8 mouse cellular contexts compared by ENCODE assay signal in the genomic region with DNA sequence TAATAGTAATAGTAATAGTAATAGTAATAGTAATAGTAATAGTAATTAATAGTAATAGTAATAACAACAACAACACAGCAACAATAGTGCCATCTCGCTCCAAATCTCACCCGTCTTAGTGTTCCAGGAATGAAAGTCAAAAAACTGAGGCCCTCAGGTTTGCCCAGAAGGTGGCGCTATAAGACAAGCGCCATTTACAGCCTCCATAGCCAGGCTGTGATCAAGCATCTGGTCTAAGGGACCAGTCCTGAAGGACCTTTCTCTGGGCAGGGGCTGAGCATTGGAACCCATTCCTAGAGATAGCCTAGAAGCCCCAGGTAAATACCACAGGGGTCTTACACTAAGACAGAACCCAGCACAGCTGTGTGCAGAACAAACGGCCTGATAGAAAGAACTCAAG. TPM values are rescaled to one million over a fixed set of nuclear protein-coding genes. Genes with fewer than 3 reads are reported as not detected.
A peak's percentile ranks its signal among the peaks of the same experiment; 100 is the strongest.
DNase-seq lines count a peak whose midpoint lies in the region; ATAC-seq lines count a peak whose summit lies in the region.

No protein-coding gene starts in this region.

- no peak overlapping the region for H3K4me2 ChIP-seq in liver, embryonic 11.5 days
- no peak overlapping the region for H3K4me2 ChIP-seq in forebrain, embryonic 11.5 days (ENCODE audit: low read depth, low read length, severe bottlenecking)
- H3K4me2 ChIP-seq in hindbrain, embryonic 14.5 days (replicated peaks) = no peak overlapping the region
- H3K4me2 ChIP-seq in midbrain, embryonic 13.5 days (replicated peaks) = no peak overlapping the region

- H3K9me3 ChIP-seq in liver, embryonic 11.5 days (ENCODE audit: control insufficient read depth, low read length) = no peaks in the 10 kb centered on the region
- H3K9me3 ChIP-seq in forebrain, embryonic 11.5 days (ENCODE audit: control insufficient read depth, low read length) = no peaks in the 10 kb centered on the region
- H3K9me3 ChIP-seq in hindbrain, embryonic 14.5 days (ENCODE audit: control insufficient read depth, low read length) = no peaks in the 10 kb centered on the region
- H3K9me3 ChIP-seq in midbrain, embryonic 13.5 days = no peaks in the 10 kb centered on the region

- H3K9ac ChIP-seq in liver, embryonic 11.5 days (ENCODE audit: low read depth, low read length) = no peak overlapping the region
- H3K9ac ChIP-seq in forebrain, embryonic 11.5 days (ENCODE audit: low read length) = no peak overlapping the region
- no peak overlapping the region for H3K9ac ChIP-seq in hindbrain, embryonic 14.5 days
- H3K9ac ChIP-seq in midbrain, embryonic 13.5 days (replicated peaks) = no peak overlapping the region

- no peak overlapping the region for H3K4me3 ChIP-seq in liver, embryonic 11.5 days (ENCODE audit: low read depth, low read length)
- H3K4me3 ChIP-seq in forebrain, embryonic 11.5 days (ENCODE audit: low read depth, low read length) = no peak overlapping the region
- no peak overlapping the region for H3K4me3 ChIP-seq in hindbrain, embryonic 14.5 days (replicated peaks; ENCODE audit: low read length)
- no peak overlapping the region for H3K4me3 ChIP-seq in midbrain, embryonic 13.5 days (replicated peaks)

- DNase-seq in liver = peak; percentile 62
- no peak for DNase-seq in liver, embryonic 11.5 days (ENCODE audit: low spot score)
- DNase-seq in c-Kit-positive CD71-negative TER-119-negative erythroid progenitor cells, embryonic 14.5 days (ENCODE audit: low read depth) = peak; percentile 70
- peak; percentile 87 for DNase-seq in forebrain, embryonic 11.5 days (ENCODE audit: low spot score)
- peak; percentile 88 for DNase-seq in hindbrain, embryonic 14.5 days (ENCODE audit: low spot score)
- peak; percentile 59 to 78 for DNase-seq in layer of hippocampus, postnatal 25 days (ENCODE audit: extremely low spot score in 1 of 2, low spot score in 1 of 2)
- peak; percentile 19 to 28 for DNase-seq in spleen, postnatal 36 days (ENCODE audit: low spot score in 2 of 2)

- ATAC-seq in liver, embryonic 11.5 days (replicated peaks; ENCODE audit: low FRiP score) = no peak
- ATAC-seq in forebrain, embryonic 11.5 days (replicated peaks; ENCODE audit: low FRiP score) = no peak
- ATAC-seq in hindbrain, embryonic 14.5 days (ENCODE audit: low FRiP score) = 0 out of 2 replicates have a peak, but pooled peaks have one; percentile 25
- peak; percentile 61 for ATAC-seq in midbrain, embryonic 13.5 days

- H3K27ac ChIP-seq in liver, embryonic 11.5 days (ENCODE audit: low read depth, low read length) = no peak overlapping the region
- peak overlapping the region; percentile 2; the same call in 1 of the 2 replicates for H3K27ac ChIP-seq in forebrain, embryonic 11.5 days (ENCODE audit: low read depth, low read length)
- H3K27ac ChIP-seq in hindbrain, embryonic 14.5 days = no peak overlapping the region
- no peak overlapping the region for H3K27ac ChIP-seq in midbrain, embryonic 13.5 days

- peaks cover 8% of the 10 kb centered on the region for H3K27me3 ChIP-seq in liver, embryonic 11.5 days (replicated peaks; ENCODE audit: control insufficient read depth, insufficient read depth, low read length)
- no peaks in the 10 kb centered on the region for H3K27me3 ChIP-seq in forebrain, embryonic 11.5 days (ENCODE audit: control insufficient read depth, insufficient read depth, low read length)
- no peaks in the 10 kb centered on the region for H3K27me3 ChIP-seq in hindbrain, embryonic 14.5 days (ENCODE audit: control insufficient read depth, insufficient read depth, low read length)
- H3K27me3 ChIP-seq in midbrain, embryonic 13.5 days = no peaks in the 10 kb centered on the region

- no peaks in the 10 kb centered on the region for H3K36me3 ChIP-seq in liver, embryonic 11.5 days (ENCODE audit: control insufficient read depth, insufficient read depth, low read length)
- no peaks in the 10 kb centered on the region for H3K36me3 ChIP-seq in forebrain, embryonic 11.5 days (ENCODE audit: control insufficient read depth, insufficient read depth, low read length)
- H3K36me3 ChIP-seq in hindbrain, embryonic 14.5 days (replicated peaks; ENCODE audit: control insufficient read depth, insufficient read depth) = no peaks in the 10 kb centered on the region
- no peaks in the 10 kb centered on the region for H3K36me3 ChIP-seq in midbrain, embryonic 13.5 days

- no peaks in the 10 kb centered on the region; the same call in 1 of the 2 replicates for H3K4me1 ChIP-seq in liver, embryonic 11.5 days (replicated peaks; ENCODE audit: control insufficient read depth, insufficient read depth, low read length)
- H3K4me1 ChIP-seq in forebrain, embryonic 11.5 days (replicated peaks; ENCODE audit: control insufficient read depth, insufficient read depth, low read length) = peaks cover 10% of the 10 kb centered on the region
- H3K4me1 ChIP-seq in hindbrain, embryonic 14.5 days (replicated peaks; ENCODE audit: control insufficient read depth, insufficient read depth, low read length) = peaks cover 22% of the 10 kb centered on the region
- H3K4me1 ChIP-seq in midbrain, embryonic 13.5 days (replicated peaks) = peaks cover 33% of the 10 kb centered on the region

- WGBS in liver, embryonic 11.5 days = 15% methylated on average over 5 of the region's 5 CpGs
- WGBS in forebrain, embryonic 11.5 days = 14% methylated on average over 5 of the region's 5 CpGs
- 10% methylated on average over 5 of the region's 5 CpGs for WGBS in hindbrain, embryonic 14.5 days
- WGBS in midbrain, embryonic 13.5 days = 10% methylated on average over 5 of the region's 5 CpGs

RNA-seq across cellular contexts. Expression of gene Copz2, which starts 17.5 kb away (rescaled TPM):
- polyA plus RNA-seq in liver, embryonic 11.5 days (2014; fragmentation: Nextera tagmentation; extraction: Ambion mirVana) = 33.6 and 41.2 TPM in 2 replicates
- 33.2 and 33.8 TPM in 2 replicates for polyA plus RNA-seq in forebrain, embryonic 11.5 days (2014; fragmentation: Nextera tagmentation; extraction: Ambion mirVana)
- 23.1 and 29.7 TPM in 2 replicates for polyA plus RNA-seq in hindbrain, embryonic 14.5 days (2014; fragmentation: Nextera tagmentation; extraction: Ambion mirVana)
- 1 to 10 TPM; 6.5 to 6.8 TPM for total RNA-seq in layer of hippocampus, postnatal 25 days (2021)
- polyA plus RNA-seq in midbrain, embryonic 13.5 days (2015; fragmentation: Nextera tagmentation; extraction: Ambion mirVana) = 14.8 and 19.7 TPM in 2 replicates

RNA-seq across cellular contexts. Expression of gene Nfe2l1, which starts 37.4 kb away (rescaled TPM):
- 27.6 and 28.9 TPM in 2 replicates for polyA plus RNA-seq in liver, embryonic 11.5 days (2014; fragmentation: Nextera tagmentation; extraction: Ambion mirVana)
- polyA plus RNA-seq in forebrain, embryonic 11.5 days (2014; fragmentation: Nextera tagmentation; extraction: Ambion mirVana) = 38.6 and 42.9 TPM in 2 replicates
- polyA plus RNA-seq in hindbrain, embryonic 14.5 days (2014; fragmentation: Nextera tagmentation; extraction: Ambion mirVana) = 49.3 and 54.7 TPM in 2 replicates
- total RNA-seq in layer of hippocampus, postnatal 25 days (2021) = 100 to 1,000 TPM; 215 to 234 TPM
- 67.8 and 69.0 TPM in 2 replicates for polyA plus RNA-seq in midbrain, embryonic 13.5 days (2015; fragmentation: Nextera tagmentation; extraction: Ambion mirVana)

RNA-seq across cellular contexts. Expression of gene Cdk5rap3, which starts 49.1 kb away (rescaled TPM):
- 69.6 and 71.3 TPM in 2 replicates for polyA plus RNA-seq in liver, embryonic 11.5 days (2014; fragmentation: Nextera tagmentation; extraction: Ambion mirVana)
- 83.4 and 94.0 TPM in 2 replicates for polyA plus RNA-seq in forebrain, embryonic 11.5 days (2014; fragmentation: Nextera tagmentation; extraction: Ambion mirVana)
- 74.0 and 77.8 TPM in 2 replicates for polyA plus RNA-seq in hindbrain, embryonic 14.5 days (2014; fragmentation: Nextera tagmentation; extraction: Ambion mirVana)
- total RNA-seq in layer of hippocampus, postnatal 25 days (2021) = 10 to 100 TPM; 35.8 to 37.2 TPM
- 103 and 104 TPM in 2 replicates for polyA plus RNA-seq in midbrain, embryonic 13.5 days (2015; fragmentation: Nextera tagmentation; extraction: Ambion mirVana)

Comparison
In these comparisons a context has a peak if more than half of its experiments do, and no peak if none do; other contexts are left out.
1. ATAC-seq: peak in hindbrain, embryonic 14.5 days (single experiment) and midbrain, embryonic 13.5 days (single experiment); none in liver, embryonic 11.5 days (single experiment) and forebrain, embryonic 11.5 days (single experiment).